Mouse (Mus musculus) midbrain, embryonic 14.5 days (tissue): ENCODE results near the gene Ly6f. TPM values are rescaled to one million over a fixed set of nuclear protein-coding genes. Genes with fewer than 3 reads are reported as not detected.
"Not testable (repeated sequence)": the region's sequence is repeated elsewhere in the genome, so short reads cannot be mapped to it uniquely, and the experiment has no call there.

Experiments used
- ATAC-seq: fragments of 200-750 bp; cut with Nextera tagmentation; 2 replicates; pipeline ENCODE4 v1.8.0; 2017; ENCODE audit warnings: moderate number of reproducible peaks, moderate library complexity; ENCODE audit not compliant: low FRiP score, low TSS enrichment
- DNase-seq: peaks from one replicate; pipeline ENCODE4 v3.0.0-alpha.2; 2015
- H3K27ac ChIP-seq: fragments of 300-500 bp; sonication (generic); replicated peaks from 2 replicates; pipeline ENCODE4 v1.5.1; 2014; ENCODE audit warnings: mild to moderate bottlenecking, low read depth, low read length, moderate library complexity
- H3K27me3 ChIP-seq: fragments of 300-500 bp; sonication (generic); 2 replicates; pipeline ENCODE4 v1.6.1; 2014; ENCODE audit warnings: low read length, control low read depth, mixed read lengths; ENCODE audit not compliant: control insufficient read depth, insufficient read depth
- H3K36me3 ChIP-seq: fragments of 300-500 bp; sonication (generic); 2 replicates; pipeline ENCODE4 v1.6.1; 2014; ENCODE audit warnings: low read length, control low read depth; ENCODE audit not compliant: control insufficient read depth, insufficient read depth
- H3K4me1 ChIP-seq: fragments of 300-500 bp; sonication (generic); 2 replicates; pipeline ENCODE4 v1.6.1; 2014; ENCODE audit warnings: mild to moderate bottlenecking, antibody characterized with exemption, low read length, control low read depth; ENCODE audit not compliant: control insufficient read depth, insufficient read depth
- H3K4me2 ChIP-seq: fragments of 300-500 bp; sonication (generic); 2 replicates; pipeline ENCODE4 v1.6.1; 2014; ENCODE audit warnings: mild to moderate bottlenecking, low read length, moderate library complexity
- H3K4me3 ChIP-seq: fragments of 300-500 bp; sonication (generic); replicated peaks from 2 replicates; pipeline ENCODE4 v1.5.1; 2014; ENCODE audit warnings: low read depth, low read length
- H3K9ac ChIP-seq: fragments of 300-500 bp; sonication (generic); replicated peaks from 2 replicates; pipeline ENCODE4 v1.6.1; 2014; ENCODE audit warnings: mild to moderate bottlenecking, low read length, moderate library complexity
- H3K9me3 ChIP-seq: fragments of 300-500 bp; sonication (generic); 2 replicates; pipeline ENCODE4 v1.6.1; 2016; ENCODE audit warnings: low read length, control low read depth, mixed read lengths; ENCODE audit not compliant: control insufficient read depth
- WGBS: fragments of 180-500 bp; shearing (Covaris S2); extraction: QIAGEN DNeasy Blood & Tissue Kit; methylation state at CpG from one replicate; pipeline ENCODE4 v1.1.7; 2014; 5-methylcytosine and 5-hydroxymethylcytosine counted together
- polyA plus RNA-seq: library from polyadenylated mRNA; unstranded; fragments of >200 nt; fragmentation: Nextera tagmentation; extraction: Ambion mirVana; gene quantifications from 2 replicates; pipeline ENCODE4 v1.2.1, GENCODE M21; 2014

The Ly6f gene
- polyA plus RNA-seq, 1 experiment from 2014 or later = not detected

DNA sequence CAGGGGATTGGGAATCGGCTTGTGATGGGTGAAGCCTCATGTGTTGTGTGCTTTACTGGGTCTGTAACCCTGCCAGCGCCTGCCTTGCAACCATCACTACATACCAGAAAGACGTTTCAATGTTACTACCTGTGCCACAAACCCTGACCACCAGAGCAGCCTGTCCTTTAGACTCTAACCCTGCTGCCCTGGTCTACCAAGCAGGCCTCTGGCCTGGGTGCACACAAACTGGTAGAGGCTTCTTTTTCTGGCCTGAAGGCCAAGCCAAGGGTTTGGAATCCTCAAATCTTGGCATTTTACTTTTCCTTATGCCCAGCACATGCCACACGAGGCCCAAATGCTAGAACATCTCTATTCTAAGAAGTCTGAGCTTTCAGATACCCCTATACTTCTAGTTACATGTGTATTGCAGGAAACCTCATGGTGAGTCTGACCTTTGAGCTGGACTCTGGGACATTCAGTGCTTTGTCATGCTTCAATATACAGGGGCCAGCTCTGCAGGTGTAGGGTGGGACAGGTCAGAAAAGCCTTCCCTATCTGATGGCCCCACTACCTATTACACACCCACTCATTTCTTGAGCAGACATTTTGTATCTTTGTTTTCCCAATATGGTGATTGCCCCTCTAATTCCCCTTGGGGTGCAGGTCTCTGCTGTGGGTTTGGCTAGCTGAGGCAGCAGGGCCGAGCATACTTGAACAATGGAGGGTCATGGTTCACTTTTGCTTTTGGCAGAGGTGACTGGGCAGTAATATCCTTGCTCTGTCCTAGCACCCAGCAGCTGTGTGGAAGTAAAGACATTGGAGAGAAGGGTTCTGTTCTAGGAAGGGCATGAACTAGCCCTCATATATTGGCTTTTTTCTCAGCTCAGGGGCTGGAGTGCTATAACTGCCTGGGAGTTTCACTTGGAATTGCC is 952 bp downstream of the Ly6f start:
- Histone ChIP-seq H3K27me3 (no peaks in the 10 kb centered on the region), H3K27ac (no peak overlapping the region), H3K9ac (no peak overlapping the region), H3K4me2 (no peak overlapping the region), H3K9me3 (no peaks in the 10 kb centered on the region), H3K36me3 (no peaks in the 10 kb centered on the region), H3K4me3 (no peak overlapping the region), H3K4me1 (no peaks in the 10 kb centered on the region)
- 78% methylated on average over 5 of the region's 5 CpGs for WGBS
- DNase-seq (no peak), ATAC-seq (no peak)

DNA sequence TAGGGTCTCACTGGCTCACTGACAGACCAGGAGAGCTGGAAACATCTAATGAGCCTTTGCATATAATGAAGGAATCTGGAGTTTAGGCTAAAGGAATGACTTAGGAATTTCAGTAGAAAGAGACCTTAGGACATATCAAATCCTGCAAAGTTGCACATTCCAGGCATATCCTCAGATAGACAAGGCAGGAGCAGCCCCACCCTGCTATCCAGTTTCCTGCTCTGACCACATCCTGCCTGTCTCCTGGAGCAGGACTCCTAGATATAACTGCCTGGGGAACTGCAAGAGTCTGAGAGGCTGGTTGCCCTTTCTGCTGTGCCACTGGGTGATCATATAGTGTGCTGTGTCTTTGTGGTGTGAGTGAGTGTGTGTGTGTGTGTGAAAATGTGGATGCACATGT is 1.9 kb downstream of the Ly6f start:
- Histone ChIP-seq H3K9me3 (no peaks in the 10 kb centered on the region), H3K4me3 (no peak overlapping the region), H3K36me3 (no peaks in the 10 kb centered on the region), H3K9ac (no peak overlapping the region), H3K4me2 (no peak overlapping the region), H3K27ac (no peak overlapping the region), H3K27me3 (no peaks in the 10 kb centered on the region), H3K4me1 (no peaks in the 10 kb centered on the region)
- DNase-seq (no peak), ATAC-seq (no peak)

DNA sequence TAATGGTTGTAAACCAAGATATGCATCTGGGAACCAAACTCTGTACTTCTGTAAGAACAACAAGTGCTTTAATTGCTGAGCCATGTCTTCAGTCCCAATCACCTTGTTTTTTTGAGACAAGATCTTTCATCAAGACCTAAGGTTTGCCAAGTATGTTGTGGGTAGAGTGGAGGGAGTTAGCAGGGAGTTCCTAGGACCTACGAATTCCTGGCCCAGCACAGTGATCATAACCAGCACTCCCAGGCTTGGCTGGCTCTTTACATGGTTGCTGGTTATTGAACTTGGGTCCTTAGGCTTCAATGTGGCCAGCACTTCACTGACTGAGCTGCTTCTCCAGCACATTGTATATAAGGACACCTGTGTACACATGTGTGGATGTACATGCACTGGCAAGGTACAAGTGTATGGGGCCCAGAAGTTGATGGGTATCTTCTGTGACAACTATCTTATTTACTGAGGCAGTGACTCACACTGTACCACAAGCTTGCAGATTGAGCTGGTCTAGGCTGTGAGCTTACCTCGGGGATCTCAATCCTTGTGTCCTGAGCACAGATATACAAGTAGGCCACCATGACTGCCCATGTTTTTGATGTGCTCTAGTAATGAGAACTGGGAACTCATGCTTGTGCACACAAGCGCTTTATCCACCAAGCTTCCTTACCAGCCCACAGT is 2.6 kb downstream of the Ly6f start:
- H3K4me2 ChIP-seq = no peak overlapping the region
- H3K9ac ChIP-seq = no peak overlapping the region
- H3K4me3 ChIP-seq = no peak overlapping the region
- no peaks in the 10 kb centered on the region for H3K36me3 ChIP-seq
- H3K4me1 ChIP-seq = no peaks in the 10 kb centered on the region
- DNase-seq (no peak), ATAC-seq (no peak)
- no peaks in the 10 kb centered on the region for H3K27me3 ChIP-seq
- WGBS = 87% methylated on average over 3 of the region's 3 CpGs
- no peak overlapping the region for H3K27ac ChIP-seq
- H3K9me3 ChIP-seq = no peaks in the 10 kb centered on the region

DNA sequence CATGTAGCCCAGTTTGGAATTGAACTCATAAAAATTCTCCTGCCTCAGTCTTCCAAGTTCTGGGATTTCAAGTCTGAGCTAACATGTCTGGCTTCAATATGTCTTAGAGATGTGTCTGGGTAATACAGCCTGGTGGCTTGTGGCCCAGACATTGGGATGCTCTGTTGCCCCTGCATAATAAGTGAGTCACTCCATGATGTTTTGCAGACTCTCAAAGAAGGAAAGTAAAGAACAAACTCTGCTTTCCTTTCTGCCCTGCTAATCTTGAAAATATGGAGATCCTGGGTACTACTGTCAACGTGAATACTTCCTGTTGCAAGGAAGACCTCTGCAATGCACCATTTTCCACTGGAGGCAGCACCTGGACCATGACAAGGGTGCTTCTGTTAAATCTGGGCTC is 3.2 kb downstream of the Ly6f start:
- H3K36me3 ChIP-seq = no peaks in the 10 kb centered on the region
- ATAC-seq = no peak
- 82% methylated on average over 1 of the region's 1 CpGs for WGBS
- H3K9ac ChIP-seq = no peak overlapping the region
- no peak overlapping the region for H3K27ac ChIP-seq
- H3K4me1 ChIP-seq = no peaks in the 10 kb centered on the region
- H3K4me3 ChIP-seq = no peak overlapping the region
- no peak overlapping the region for H3K4me2 ChIP-seq
- DNase-seq = no peak
- no peaks in the 10 kb centered on the region for H3K9me3 ChIP-seq
- H3K27me3 ChIP-seq = no peaks in the 10 kb centered on the region

DNA sequence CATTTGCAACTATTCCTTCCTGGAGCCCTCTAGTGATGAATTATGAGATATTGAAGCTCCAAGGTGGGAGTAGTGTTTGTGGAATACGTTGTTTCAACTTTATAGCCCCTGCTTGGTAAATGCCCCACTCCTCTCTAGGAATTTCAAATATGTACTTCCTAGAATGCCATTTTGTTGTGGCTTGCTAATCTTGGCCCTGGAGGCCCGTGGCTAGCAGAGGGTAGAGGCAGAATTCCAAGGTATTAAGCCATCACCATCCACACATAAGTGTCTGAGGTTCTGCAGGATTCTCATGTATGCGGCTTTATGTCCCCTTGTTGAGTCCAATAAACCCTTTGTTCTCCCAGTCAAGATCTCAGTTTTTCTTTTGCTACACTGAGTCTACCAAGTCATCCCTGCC is 3.7 kb downstream of the Ly6f start:
- Histone ChIP-seq H3K27ac (no peak overlapping the region), H3K9me3 (no peaks in the 10 kb centered on the region), H3K4me3 (no peak overlapping the region), H3K4me1 (no peaks in the 10 kb centered on the region), H3K36me3 (no peaks in the 10 kb centered on the region), H3K4me2 (no peak overlapping the region), H3K27me3 (no peaks in the 10 kb centered on the region), H3K9ac (no peak overlapping the region)
- ATAC-seq (no peak), DNase-seq (no peak)
- 70% methylated on average over 3 of the region's 3 CpGs for WGBS

DNA sequence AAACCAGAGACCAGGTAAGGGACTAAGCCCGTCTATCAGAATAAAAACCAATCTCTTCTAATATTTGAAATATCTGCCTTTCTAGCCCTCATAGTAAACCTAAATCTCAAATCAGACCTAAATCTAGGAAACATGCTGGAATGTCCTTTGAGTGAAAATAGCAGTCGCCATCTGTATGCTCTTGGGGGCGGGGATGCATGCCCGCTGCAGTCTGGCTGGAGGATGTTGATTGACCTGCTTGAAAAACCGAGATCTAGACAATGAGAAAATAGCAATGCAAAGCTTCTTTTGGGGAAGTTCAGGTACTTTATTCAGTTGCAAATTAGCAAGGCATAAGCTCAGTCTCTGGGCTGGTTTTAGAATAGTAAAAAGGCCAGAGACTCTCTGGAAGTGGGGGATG is 13.8 kb downstream of the Ly6f start:
- H3K9me3 ChIP-seq, ATAC-seq, H3K36me3 ChIP-seq, H3K27me3 ChIP-seq, H3K4me3 ChIP-seq, H3K4me2 ChIP-seq, H3K4me1 ChIP-seq, H3K9ac ChIP-seq, H3K27ac ChIP-seq, DNase-seq: not testable (repeated sequence)
- 62% methylated on average over 5 of the region's 5 CpGs for WGBS

DNA sequence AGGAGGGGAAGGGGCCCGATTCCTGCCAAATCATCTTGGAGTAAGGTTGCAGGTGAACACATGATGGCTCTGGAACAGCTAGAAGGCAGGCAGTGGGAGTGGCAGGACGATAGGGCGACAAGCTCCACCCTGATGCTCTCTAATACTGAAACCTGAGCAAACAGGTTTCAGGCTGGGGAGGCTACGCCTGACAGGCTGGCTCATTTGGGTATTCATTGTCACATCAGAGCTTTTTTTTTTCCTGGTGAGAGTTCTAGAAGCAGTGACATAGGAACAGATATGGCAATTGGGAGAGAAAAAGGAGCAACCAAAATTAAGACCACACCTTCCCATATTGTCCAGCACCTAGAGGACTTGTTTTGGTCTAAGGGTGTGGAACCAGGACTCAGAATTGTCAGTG is 18.3 kb downstream of the Ly6f start:
- H3K4me2 ChIP-seq, H3K9ac ChIP-seq, H3K27me3 ChIP-seq, DNase-seq, H3K4me3 ChIP-seq, H3K4me1 ChIP-seq, H3K9me3 ChIP-seq, H3K27ac ChIP-seq, ATAC-seq, H3K36me3 ChIP-seq: not testable (repeated sequence)
- 91% methylated on average over 4 of the region's 4 CpGs for WGBS

DNA sequence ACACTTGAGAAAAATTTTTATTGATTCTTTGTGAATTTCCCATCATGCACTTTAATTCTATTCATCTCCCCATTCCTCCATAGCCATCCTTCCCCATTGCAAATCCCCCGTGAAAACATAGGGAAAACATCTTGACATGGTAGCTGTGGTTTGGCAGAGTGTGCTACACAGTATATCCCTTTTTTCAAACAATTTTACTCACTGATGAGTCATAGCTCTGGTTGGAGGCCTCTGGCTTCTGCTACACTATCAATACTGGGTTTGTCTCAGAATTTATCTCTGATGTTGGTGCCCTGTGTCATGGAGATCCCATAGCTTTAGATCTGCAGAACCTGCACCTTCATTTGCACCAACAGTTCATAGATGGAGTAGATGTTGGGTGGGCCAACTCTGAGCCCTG is 24.2 kb downstream of the Ly6f start:
- Histone ChIP-seq H3K4me2 (no peak overlapping the region), H3K4me1 (no peaks in the 10 kb centered on the region), H3K27me3 (no peaks in the 10 kb centered on the region), H3K9ac (no peak overlapping the region), H3K27ac (no peak overlapping the region), H3K9me3 (no peaks in the 10 kb centered on the region), H3K36me3 (no peaks in the 10 kb centered on the region), H3K4me3 (no peak overlapping the region)
- DNase-seq = no peak
- no peak for ATAC-seq
- 88% methylated on average over 1 of the region's 1 CpGs for WGBS

DNA sequence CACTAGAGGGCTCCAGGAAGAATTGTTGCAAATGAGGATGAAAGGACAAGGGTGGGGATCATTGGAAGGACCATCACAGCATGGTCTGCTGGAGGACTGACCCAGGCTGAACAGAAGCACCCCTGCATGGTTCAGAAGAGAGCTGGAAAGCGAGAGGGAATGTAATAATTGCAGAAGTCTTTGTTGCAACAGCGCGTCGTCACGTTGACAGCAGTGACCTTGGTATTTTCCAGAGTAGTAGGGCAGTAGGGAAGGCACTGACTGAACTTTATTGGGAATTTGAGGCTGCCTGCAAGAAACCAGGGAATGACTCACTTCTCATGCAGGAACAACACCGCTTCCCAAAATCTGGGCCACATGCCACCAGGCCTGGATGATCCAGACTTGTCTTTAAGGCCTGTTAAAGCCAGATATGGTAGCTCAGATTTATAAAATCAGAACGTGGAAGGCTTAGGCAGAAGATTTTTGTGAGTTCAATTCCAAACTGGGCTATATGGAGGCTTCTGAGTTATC is 25.7 kb downstream of the Ly6f start:
- H3K4me3 ChIP-seq = no peak overlapping the region
- DNase-seq (no peak), ATAC-seq (no peak)
- H3K4me2 ChIP-seq = no peak overlapping the region
- no peak overlapping the region for H3K9ac ChIP-seq
- no peak overlapping the region for H3K27ac ChIP-seq
- H3K36me3 ChIP-seq = no peaks in the 10 kb centered on the region
- no peaks in the 10 kb centered on the region for H3K4me1 ChIP-seq
- WGBS = 91% methylated on average over 7 of the region's 7 CpGs
- H3K9me3 ChIP-seq = no peaks in the 10 kb centered on the region
- no peaks in the 10 kb centered on the region for H3K27me3 ChIP-seq
